Mouse (Mus musculus): Measurements from ENCODE around the gene Tbc1d21.

Gene Tbc1d21

GRCm38 (mm10) chr9:58370355-58370754, at the start of gene Tbc1d21:
Tbc1d21 (minus strand) TSS chr9:58370455.
- DNase-seq, result no peak

- no peak for DNase-seq
Measured at GRCm38 (mm10) chr9:58411556-58411955, 41.3 kb upstream of the Tbc1d21 start.

- DNase-seq, result peak; percentile 60
Measured at GRCm38 (mm10) chr9:58410057-58410735, 39.9 kb upstream of the Tbc1d21 start.

- no peak for DNase-seq
Measured at GRCm38 (mm10) chr9:58409247-58409646, 39.0 kb upstream of the Tbc1d21 start.

- DNase-seq, result no peak
Measured at GRCm38 (mm10) chr9:58404412-58404811, 34.2 kb upstream of the Tbc1d21 start.

- DNase-seq, result no peak
Measured at GRCm38 (mm10) chr9:58401371-58402082, 31.3 kb upstream of the Tbc1d21 start.

GRCm38 (mm10) chr9:58399609-58400008, 29.4 kb upstream of the Tbc1d21 start:
- DNase-seq, result no peak

- DNase-seq, result no peak
Measured at GRCm38 (mm10) chr9:58394605-58395004, 24.4 kb upstream of the Tbc1d21 start.

GRCm38 (mm10) chr9:58393875-58394274, 23.6 kb upstream of the Tbc1d21 start:
- DNase-seq, result no peak

GRCm38 (mm10) chr9:58388381-58388780, 18.1 kb upstream of the Tbc1d21 start:
- DNase-seq, result no peak

- no peak for DNase-seq
Measured at GRCm38 (mm10) chr9:58378878-58379277, 8.6 kb upstream of the Tbc1d21 start.

- DNase-seq, result no peak
Measured at GRCm38 (mm10) chr9:58373912-58374431, 3.7 kb upstream of the Tbc1d21 start.

- no peak for DNase-seq
Measured at GRCm38 (mm10) chr9:58371914-58372313, 1.7 kb upstream of the Tbc1d21 start.

GRCm38 (mm10) chr9:58369644-58370043, 611 bp downstream of the Tbc1d21 start:
- DNase-seq, result no peak

GRCm38 (mm10) chr9:58364325-58364724, 5.9 kb downstream of the Tbc1d21 start:
- DNase-seq, result no peak

- DNase-seq, result no peak
Measured at GRCm38 (mm10) chr9:58361956-58362355, 8.3 kb downstream of the Tbc1d21 start.

GRCm38 (mm10) chr9:58361373-58361772, 8.9 kb downstream of the Tbc1d21 start:
- DNase-seq, result no peak

GRCm38 (mm10) chr9:58355262-58356050, 14.8 kb downstream of the Tbc1d21 start:
- DNase-seq, result no peak

- DNase-seq, result no peak
Measured at GRCm38 (mm10) chr9:58354701-58355100, 15.6 kb downstream of the Tbc1d21 start.

GRCm38 (mm10) chr9:58353224-58353623, 17.0 kb downstream of the Tbc1d21 start:
- no peak for DNase-seq

- no peak for DNase-seq
Measured at GRCm38 (mm10) chr9:58347795-58348194, 22.5 kb downstream of the Tbc1d21 start.

GRCm38 (mm10) chr9:58346498-58346897, 23.8 kb downstream of the Tbc1d21 start:
- DNase-seq, result no peak

GRCm38 (mm10) chr9:58345963-58346362, 24.3 kb downstream of the Tbc1d21 start:
- DNase-seq, result no peak
